Mouse (Mus musculus): ENCODE data around the gene Actn3. TPM values are rescaled to one million over a fixed set of nuclear protein-coding genes. Genes with fewer than 3 reads are reported as not detected.

The Actn3 gene
- 2.7 and 3.5 TPM in 2 replicates for polyA plus RNA-seq (2015; fragmentation: Nextera tagmentation; extraction: Ambion mirVana)

DNA sequence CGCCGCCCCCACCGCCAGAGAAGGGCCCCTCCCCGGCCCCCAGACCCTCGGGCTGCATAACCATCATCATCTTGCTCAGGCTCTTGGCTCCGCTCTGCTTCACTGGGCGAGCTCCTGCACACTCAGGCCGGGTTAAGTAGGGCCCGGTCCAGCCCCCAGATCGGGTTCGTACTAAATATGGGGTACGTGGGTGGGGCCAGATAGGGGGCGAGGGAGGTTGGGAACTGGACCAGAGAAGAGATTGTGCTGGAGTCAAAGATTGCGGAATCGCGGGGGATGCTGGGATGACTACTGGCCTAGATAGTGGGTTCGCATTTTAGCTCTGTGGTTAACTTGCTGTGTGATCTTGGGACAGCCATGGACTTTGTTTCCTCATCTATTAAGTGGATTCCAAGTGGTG, at the start of gene Actn3:
Gene Actn3, minus strand, starts transcription at position 125 of the 400 bp plus-strand sequence.
- peak within 1 kb of the TSS; percentile 77 for H3K27ac ChIP-seq (ENCODE audit: low read depth, low read length)
- H3K36me3 ChIP-seq (ENCODE audit: control insufficient read depth, insufficient read depth, low read length), result no peaks in the 10 kb centered on the region
- WGBS, result 5% methylated on average over 17 of the region's 17 CpGs
- peak within 1 kb of the TSS; percentile 88 for H3K4me2 ChIP-seq (ENCODE audit: low read length)
- H3K9me3 ChIP-seq (ENCODE audit: control insufficient read depth, low read length), result no peaks in the 10 kb centered on the region
- no peaks in the 10 kb centered on the region; the same call in 1 of the 2 replicates for H3K27me3 ChIP-seq (replicated peaks; ENCODE audit: control insufficient read depth, insufficient read depth, low read length)
- peak within 1 kb of the TSS; percentile 96 for H3K4me3 ChIP-seq (ENCODE audit: low read length)
- ATAC-seq, result no peak
- peaks cover 15% of the 10 kb centered on the region for H3K4me1 ChIP-seq (ENCODE audit: control insufficient read depth, insufficient read depth, low read depth, low read length)
- peak within 1 kb of the TSS; percentile 95 for H3K9ac ChIP-seq (ENCODE audit: low read depth, low read length)

GRCm38 (mm10) chr19:4925121-4925860, 47.6 kb upstream of the Actn3 start:
- no peak for ATAC-seq
- peaks cover 30% of the 10 kb centered on the region for H3K36me3 ChIP-seq (ENCODE audit: control insufficient read depth, insufficient read depth, low read length)

GRCm38 (mm10) chr19:4919652-4920051, 41.9 kb upstream of the Actn3 start:
- Histone ChIP-seq H3K4me2 (ENCODE audit: low read length) (no peak overlapping the region), H3K9ac (ENCODE audit: low read depth, low read length) (no peak overlapping the region), H3K36me3 (ENCODE audit: control insufficient read depth, insufficient read depth, low read length) (peaks cover 69% of the 10 kb centered on the region), H3K4me3 (ENCODE audit: low read length) (no peak overlapping the region), H3K9me3 (ENCODE audit: control insufficient read depth, low read length) (no peaks in the 10 kb centered on the region), H3K4me1 (ENCODE audit: control insufficient read depth, insufficient read depth, low read depth, low read length) (no peaks in the 10 kb centered on the region), H3K27ac (ENCODE audit: low read depth, low read length) (no peak overlapping the region), H3K27me3 (replicated peaks; ENCODE audit: control insufficient read depth, insufficient read depth, low read length) (no peaks in the 10 kb centered on the region)
- ATAC-seq, result no peak
- 89% methylated on average over 6 of the region's 6 CpGs for WGBS

More at GRCm38 (mm10) chr19:4925121-4925860, 47.6 kb upstream of the Actn3 start:
- Histone ChIP-seq H3K4me3 (ENCODE audit: low read length) (no peak overlapping the region), H3K27me3 (replicated peaks; ENCODE audit: control insufficient read depth, insufficient read depth, low read length) (no peaks in the 10 kb centered on the region), H3K9me3 (ENCODE audit: control insufficient read depth, low read length) (no peaks in the 10 kb centered on the region), H3K4me1 (ENCODE audit: control insufficient read depth, insufficient read depth, low read depth, low read length) (peaks cover 22% of the 10 kb centered on the region), H3K27ac (ENCODE audit: low read depth, low read length) (no peak overlapping the region), H3K4me2 (ENCODE audit: low read length) (no peak overlapping the region), H3K9ac (ENCODE audit: low read depth, low read length) (no peak overlapping the region)
- 96% methylated on average over 11 of the region's 11 CpGs for WGBS

DNA sequence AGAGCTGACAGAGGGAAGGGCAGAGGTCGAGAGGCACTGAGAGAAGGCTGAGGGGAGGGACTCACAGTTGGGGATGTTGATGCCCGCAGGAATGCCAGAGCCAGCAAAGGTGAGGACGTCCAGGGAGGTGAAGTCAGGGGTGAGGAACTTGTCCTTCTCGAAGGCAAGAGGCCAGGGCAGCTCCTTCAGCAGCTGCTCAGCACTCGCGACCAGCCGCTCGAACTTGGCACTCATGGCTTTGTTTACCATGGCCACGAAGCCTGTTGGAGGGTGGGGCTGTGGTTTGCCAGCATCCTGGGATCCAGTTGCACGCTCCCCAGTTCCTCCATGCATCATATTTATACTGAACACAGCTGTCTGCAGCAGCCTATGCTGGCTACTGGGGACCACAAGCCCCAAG, 39.1 kb upstream of the Actn3 start:
- 87% methylated on average over 9 of the region's 10 CpGs for WGBS
- Histone ChIP-seq H3K27me3 (replicated peaks; ENCODE audit: control insufficient read depth, insufficient read depth, low read length) (no peaks in the 10 kb centered on the region), H3K4me1 (ENCODE audit: control insufficient read depth, insufficient read depth, low read depth, low read length) (no peaks in the 10 kb centered on the region), H3K4me2 (ENCODE audit: low read length) (no peak overlapping the region), H3K36me3 (ENCODE audit: control insufficient read depth, insufficient read depth, low read length) (peaks cover 67% of the 10 kb centered on the region), H3K27ac (ENCODE audit: low read depth, low read length) (no peak overlapping the region), H3K9me3 (ENCODE audit: control insufficient read depth, low read length) (no peaks in the 10 kb centered on the region), H3K9ac (ENCODE audit: low read depth, low read length) (no peak overlapping the region), H3K4me3 (ENCODE audit: low read length) (no peak overlapping the region)
- no peak for ATAC-seq

- Histone ChIP-seq H3K4me3 (ENCODE audit: low read length) (no peak overlapping the region), H3K9ac (ENCODE audit: low read depth, low read length) (no peak overlapping the region), H3K27me3 (replicated peaks; ENCODE audit: control insufficient read depth, insufficient read depth, low read length) (no peaks in the 10 kb centered on the region), H3K9me3 (ENCODE audit: control insufficient read depth, low read length) (no peaks in the 10 kb centered on the region), H3K27ac (ENCODE audit: low read depth, low read length) (no peak overlapping the region), H3K36me3 (ENCODE audit: control insufficient read depth, insufficient read depth, low read length) (peaks cover 66% of the 10 kb centered on the region), H3K4me2 (ENCODE audit: low read length) (no peak overlapping the region), H3K4me1 (ENCODE audit: control insufficient read depth, insufficient read depth, low read depth, low read length) (no peaks in the 10 kb centered on the region)
- WGBS, result 89% methylated on average over 15 of the region's 15 CpGs
- no peak for ATAC-seq
Measured at GRCm38 (mm10) chr19:4915924-4916603, 38.4 kb upstream of the Actn3 start.

DNA sequence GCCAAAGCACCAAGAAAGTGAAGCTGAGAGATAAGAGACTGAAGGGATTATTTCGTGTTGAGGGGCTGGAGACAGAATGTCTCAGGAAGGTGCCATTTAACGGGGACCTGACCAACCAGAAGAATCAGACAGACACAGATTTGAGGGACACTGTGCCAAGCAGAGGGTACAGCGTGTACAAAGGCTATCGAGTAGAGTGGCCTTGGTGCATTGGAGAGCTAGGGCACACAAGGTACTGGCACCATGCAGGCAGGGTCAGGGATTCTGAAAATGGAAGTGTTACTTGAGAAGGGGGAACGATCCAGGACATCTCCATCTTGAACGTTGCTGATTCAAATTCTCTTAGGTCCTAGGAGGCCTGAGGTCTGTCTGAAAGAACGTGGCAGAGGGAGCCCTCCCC, 31.7 kb upstream of the Actn3 start:
- WGBS, result 93% methylated on average over 7 of the region's 7 CpGs
- Histone ChIP-seq H3K27ac (ENCODE audit: low read depth, low read length) (no peak overlapping the region), H3K4me1 (ENCODE audit: control insufficient read depth, insufficient read depth, low read depth, low read length) (peaks cover 7% of the 10 kb centered on the region), H3K4me2 (ENCODE audit: low read length) (no peak overlapping the region), H3K9me3 (ENCODE audit: control insufficient read depth, low read length) (no peaks in the 10 kb centered on the region), H3K4me3 (ENCODE audit: low read length) (no peak overlapping the region), H3K36me3 (ENCODE audit: control insufficient read depth, insufficient read depth, low read length) (peaks cover 43% of the 10 kb centered on the region), H3K27me3 (replicated peaks; ENCODE audit: control insufficient read depth, insufficient read depth, low read length) (no peaks in the 10 kb centered on the region), H3K9ac (ENCODE audit: low read depth, low read length) (no peak overlapping the region)
- no peak for ATAC-seq

- no peak overlapping the region for H3K4me2 ChIP-seq (ENCODE audit: low read length)
- H3K4me3 ChIP-seq (ENCODE audit: low read length), result no peak overlapping the region
- ATAC-seq, result no peak
- no peaks in the 10 kb centered on the region for H3K9me3 ChIP-seq (ENCODE audit: control insufficient read depth, low read length)
- peaks cover 7% of the 10 kb centered on the region for H3K4me1 ChIP-seq (ENCODE audit: control insufficient read depth, insufficient read depth, low read depth, low read length)
- no peak overlapping the region for H3K9ac ChIP-seq (ENCODE audit: low read depth, low read length)
- no peak overlapping the region for H3K27ac ChIP-seq (ENCODE audit: low read depth, low read length)
- no peaks in the 10 kb centered on the region for H3K27me3 ChIP-seq (replicated peaks; ENCODE audit: control insufficient read depth, insufficient read depth, low read length)
- 77% methylated on average over 4 of the region's 4 CpGs for WGBS
- peaks cover 39% of the 10 kb centered on the region for H3K36me3 ChIP-seq (ENCODE audit: control insufficient read depth, insufficient read depth, low read length)
Measured at GRCm38 (mm10) chr19:4908107-4908506, 30.4 kb upstream of the Actn3 start.

DNA sequence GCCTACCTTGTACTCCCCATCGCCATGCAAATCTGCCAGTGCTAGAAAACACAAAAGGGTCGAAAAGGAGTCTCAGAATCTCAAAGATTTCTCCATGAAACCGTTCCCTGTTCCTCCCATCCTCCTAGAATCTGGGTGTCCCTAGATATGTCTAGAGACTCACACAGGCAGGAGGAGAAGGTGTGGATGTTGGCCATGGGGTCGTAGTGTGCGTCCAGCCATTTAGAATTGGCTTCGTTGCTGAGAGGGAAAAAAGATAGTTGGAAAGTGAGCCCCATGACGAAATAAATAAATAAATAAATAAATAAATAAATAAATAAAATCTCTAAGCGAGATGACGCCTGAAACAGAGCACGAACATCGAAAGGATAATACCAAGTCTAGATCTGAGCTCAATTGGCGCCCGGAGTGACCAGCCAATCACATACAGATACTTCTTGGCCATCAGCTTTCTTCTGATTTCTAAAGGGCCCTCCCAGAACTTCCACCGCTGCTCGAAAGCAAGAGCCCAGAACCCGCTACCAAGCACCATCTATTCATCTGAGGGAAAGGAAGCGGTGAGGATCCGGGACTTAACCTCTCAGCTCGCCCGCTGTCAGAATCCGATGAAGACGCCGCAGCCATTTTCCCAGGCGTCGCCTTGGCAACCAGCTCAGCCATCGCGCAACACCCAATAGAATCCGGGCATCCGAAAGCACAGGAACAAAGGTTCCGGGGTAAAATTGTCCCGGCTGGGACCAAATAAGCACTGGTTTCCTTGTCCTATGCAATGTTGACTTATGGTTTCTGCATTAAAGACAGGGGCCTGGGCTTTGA, 28.5 kb upstream of the Actn3 start, which contains the start of gene Bbs1:
Gene Bbs1, minus strand, starts transcription at position 650 of the 816 bp plus-strand sequence.
- Histone ChIP-seq H3K4me3 (ENCODE audit: low read length) (peak within 1 kb of the TSS; percentile 63), H3K4me2 (ENCODE audit: low read length) (peak within 1 kb of the TSS; percentile 87), H3K27ac (ENCODE audit: low read depth, low read length) (peak within 1 kb of the TSS; percentile 75), H3K27me3 (replicated peaks; ENCODE audit: control insufficient read depth, insufficient read depth, low read length) (no peaks in the 10 kb centered on the region), H3K9ac (ENCODE audit: low read depth, low read length) (peak within 1 kb of the TSS; percentile 70), H3K9me3 (ENCODE audit: control insufficient read depth, low read length) (no peaks in the 10 kb centered on the region), H3K36me3 (ENCODE audit: control insufficient read depth, insufficient read depth, low read length) (peaks cover 33% of the 10 kb centered on the region), H3K4me1 (ENCODE audit: control insufficient read depth, insufficient read depth, low read depth, low read length) (peaks cover 7% of the 10 kb centered on the region)
- peak; percentile 85 for ATAC-seq
- 7% methylated on average over 31 of the region's 31 CpGs for WGBS

GRCm38 (mm10) chr19:4899888-4900287, 22.2 kb upstream of the Actn3 start:
- 93% methylated on average over 3 of the region's 3 CpGs for WGBS
- peaks cover 14% of the 10 kb centered on the region for H3K36me3 ChIP-seq (ENCODE audit: control insufficient read depth, insufficient read depth, low read length)

More at GRCm38 (mm10) chr19:4899888-4900287, 22.2 kb upstream of the Actn3 start:
- Histone ChIP-seq H3K9me3 (ENCODE audit: control insufficient read depth, low read length) (no peaks in the 10 kb centered on the region), H3K4me3 (ENCODE audit: low read length) (no peak overlapping the region), H3K4me2 (ENCODE audit: low read length) (no peak overlapping the region), H3K27me3 (replicated peaks; ENCODE audit: control insufficient read depth, insufficient read depth, low read length) (no peaks in the 10 kb centered on the region), H3K9ac (ENCODE audit: low read depth, low read length) (no peak overlapping the region), H3K27ac (ENCODE audit: low read depth, low read length) (no peak overlapping the region), H3K4me1 (ENCODE audit: control insufficient read depth, insufficient read depth, low read depth, low read length) (no peaks in the 10 kb centered on the region)
- ATAC-seq, result no peak

Measured in hindbrain, embryonic 16.5 days (tissue).